Mouse (Mus musculus) CH12.LX (cell line): Measurements from ENCODE around the gene Tdrd7. TPM values are rescaled to one million over a fixed set of nuclear protein-coding genes. Genes with fewer than 3 reads are reported as not detected.

Experiments used
- DNase-seq: peaks from one replicate; pipeline ENCODE4 v3.0.0-alpha.2; 2013; ENCODE audit errors: extremely low read depth
- H3K27ac ChIP-seq: 2 replicates; pipeline ENCODE4 v1.5.1; 2012; ENCODE audit warnings: low read depth, mild to moderate bottlenecking, control low read depth, moderate library complexity; ENCODE audit not compliant: insufficient read depth
- H3K27me3 ChIP-seq: replicated peaks from 2 replicates; pipeline ENCODE3; 2012; ENCODE audit warnings: inconsistent platforms
- H3K36me3 ChIP-seq, 2 experiments: replicated peaks in 1 of 2; 2 replicates each; pipeline versions ENCODE3 to v1.6.1; 2012; ENCODE audit warnings: inconsistent platforms in 1 of 2, low read length in 1 of 2, mild to moderate bottlenecking in 1 of 2, mixed read lengths in 1 of 2, moderate library complexity in 1 of 2; ENCODE audit not compliant: control insufficient read depth in 1 of 2, insufficient read depth in 1 of 2
- H3K4me1 ChIP-seq, 2 experiments: 2 replicates each; pipeline ENCODE4 v1.6.1; 2012; ENCODE audit warnings: inconsistent platforms in 1 of 2, moderate library complexity in 1 of 2; ENCODE audit not compliant: insufficient read depth in 2 of 2, control insufficient read depth in 1 of 2
- H3K4me2 ChIP-seq: 2 replicates; pipeline ENCODE4 v1.6.1; 2012; ENCODE audit warnings: low read depth, mild to moderate bottlenecking, control low read depth; ENCODE audit not compliant: poor library complexity, insufficient read depth, severe bottlenecking
- H3K4me3 ChIP-seq, 3 experiments: fragments of 150-350 bp in 1 of 3; sonication (generic) in 1 of 3; replicated peaks in 1 of 3; 2 replicates each; pipeline versions ENCODE3 to v1.5.1; 2011 to 2012; ENCODE audit warnings: low read depth in 2 of 3, low read length in 2 of 3, mild to moderate bottlenecking in 2 of 3, moderate library complexity in 2 of 3, control low read depth in 1 of 3, improper control_type of control experiment in 1 of 3, inconsistent platforms in 1 of 3, mixed read lengths in 1 of 3; ENCODE audit not compliant: poor library complexity in 1 of 3
- H3K79me2 ChIP-seq: replicated peaks from 2 replicates; pipeline ENCODE4 v1.6.1; 2012; ENCODE audit warnings: mild to moderate bottlenecking, moderate library complexity; ENCODE audit not compliant: control insufficient read depth, poor library complexity, insufficient read depth, severe bottlenecking; ENCODE audit errors: extremely low read depth
- H3K9ac ChIP-seq: 2 replicates; pipeline ENCODE4 v1.6.1; 2012; ENCODE audit warnings: low read depth, mild to moderate bottlenecking, control low read depth, moderate library complexity; ENCODE audit not compliant: insufficient read depth
- H3K9me3 ChIP-seq: replicated peaks from 2 replicates; pipeline ENCODE3; 2012; ENCODE audit warnings: low read length, inconsistent platforms, mixed read lengths
- BHLHE40 ChIP-seq: IDR thresholded peaks from 2 replicates; pipeline ENCODE4 v1.6.1; 2011; ENCODE audit warnings: mild to moderate bottlenecking, low read depth, low read length, improper control_type of control experiment
- CHD2 ChIP-seq: IDR thresholded peaks from 2 replicates; pipeline ENCODE4 v1.6.1; 2011; ENCODE audit warnings: low read length, improper control_type of control experiment
- CTCF ChIP-seq, 2 experiments: IDR thresholded peaks in 1 of 2; conservative IDR thresholded peaks in 1 of 2; 2 replicates each; pipeline ENCODE4 v1.5.1; 2011 to 2012; ENCODE audit warnings: low read depth in 2 of 2, low read length in 2 of 2, improper control_type of control experiment in 1 of 2, inconsistent platforms in 1 of 2, mild to moderate bottlenecking in 1 of 2, moderate library complexity in 1 of 2
- ELF1 ChIP-seq: IDR thresholded peaks from 2 replicates; pipeline ENCODE4 v1.6.1; 2014; ENCODE audit warnings: low read depth, mild to moderate bottlenecking, inconsistent platforms, low read length, improper control_type of control experiment
- ETS1 ChIP-seq: conservative IDR thresholded peaks from 2 replicates; pipeline ENCODE4 v1.6.1; 2012; ENCODE audit warnings: low read depth, mild to moderate bottlenecking, inconsistent platforms, low read length, improper control_type of control experiment, moderate library complexity
- JUND ChIP-seq: conservative IDR thresholded peaks from 2 replicates; pipeline ENCODE4 v1.6.1; 2011; ENCODE audit warnings: low read depth, low read length, improper control_type of control experiment
- MAFK ChIP-seq: IDR thresholded peaks from 2 replicates; pipeline ENCODE4 v1.6.1; 2011; ENCODE audit warnings: low read length, improper control_type of control experiment; ENCODE audit not compliant: insufficient replicate concordance
- MAX ChIP-seq: IDR thresholded peaks from 2 replicates; pipeline ENCODE4 v1.6.1; 2011; ENCODE audit warnings: low read length, improper control_type of control experiment
- MAZ ChIP-seq: IDR thresholded peaks from 2 replicates; pipeline ENCODE4 v1.6.1; 2012; ENCODE audit warnings: low read depth, mild to moderate bottlenecking, inconsistent platforms, low read length, improper control_type of control experiment, moderate library complexity
- MEF2A ChIP-seq: IDR thresholded peaks from 2 replicates; pipeline ENCODE4 v1.6.1; 2014; ENCODE audit warnings: low read depth, mild to moderate bottlenecking, inconsistent platforms, low read length, improper control_type of control experiment, borderline replicate concordance
- MXI1 ChIP-seq: IDR thresholded peaks from 2 replicates; pipeline ENCODE4 v1.6.1; 2011; ENCODE audit warnings: mild to moderate bottlenecking, low read depth, low read length, improper control_type of control experiment
- MYC ChIP-seq: IDR thresholded peaks from 2 replicates; pipeline ENCODE4 v1.6.1; 2011; ENCODE audit warnings: low read depth, mild to moderate bottlenecking, improper control_type of control experiment, low read length
- NELFE ChIP-seq: IDR thresholded peaks from 2 replicates; pipeline ENCODE4 v1.6.1; 2011; ENCODE audit warnings: low read depth, low read length, improper control_type of control experiment
- NRF1 ChIP-seq: IDR thresholded peaks from 2 replicates; pipeline ENCODE4 v1.6.1; 2014; ENCODE audit warnings: low read depth, mild to moderate bottlenecking, inconsistent platforms, low read length, improper control_type of control experiment, moderate library complexity
- PAX5 ChIP-seq: IDR thresholded peaks from 2 replicates; pipeline ENCODE4 v1.6.1; 2012; ENCODE audit warnings: low read length, inconsistent platforms, mixed read lengths
- POLR2A ChIP-seq: IDR thresholded peaks from 2 replicates; pipeline ENCODE4 v1.6.1; 2011; ENCODE audit warnings: low read depth, mild to moderate bottlenecking, improper control_type of control experiment, low read length
- POLR2AphosphoS2 ChIP-seq: IDR thresholded peaks from 2 replicates; pipeline ENCODE4 v1.6.1; 2011; ENCODE audit warnings: low read depth, low read length, improper control_type of control experiment
- RAD21 ChIP-seq: IDR thresholded peaks from 2 replicates; pipeline ENCODE4 v1.6.1; 2011; ENCODE audit warnings: low read depth, mild to moderate bottlenecking, low read length, improper control_type of control experiment, moderate library complexity
- RCOR1 ChIP-seq: conservative IDR thresholded peaks from 2 replicates; pipeline ENCODE4 v1.6.1; 2012; ENCODE audit warnings: low read depth, mild to moderate bottlenecking, inconsistent platforms, low read length, improper control_type of control experiment
- SMC3 ChIP-seq: IDR thresholded peaks from 2 replicates; pipeline ENCODE4 v1.6.1; 2011; ENCODE audit warnings: low read depth, low read length, improper control_type of control experiment
- TBP ChIP-seq: conservative IDR thresholded peaks from 2 replicates; pipeline ENCODE4 v1.6.1; 2011; ENCODE audit warnings: low read depth, low read length, improper control_type of control experiment
- UBTF ChIP-seq: IDR thresholded peaks from 2 replicates; pipeline ENCODE4 v1.6.1; 2012; ENCODE audit warnings: low read depth, mild to moderate bottlenecking, inconsistent platforms, low read length, improper control_type of control experiment, moderate library complexity
- USF1 ChIP-seq: IDR thresholded peaks from 2 replicates; pipeline ENCODE4 v1.6.1; 2014; ENCODE audit warnings: low read depth, mild to moderate bottlenecking, inconsistent platforms, low read length, improper control_type of control experiment
- ZC3H11A ChIP-seq: IDR thresholded peaks from 2 replicates; pipeline ENCODE4 v1.6.1; 2012; ENCODE audit warnings: low read depth, mild to moderate bottlenecking, inconsistent platforms, low read length, improper control_type of control experiment
- ZKSCAN1 ChIP-seq: IDR thresholded peaks from 2 replicates; pipeline ENCODE4 v1.6.1; 2012; ENCODE audit warnings: low read depth, inconsistent platforms, low read length, improper control_type of control experiment, borderline replicate concordance
- ZMIZ1 ChIP-seq: IDR thresholded peaks from 2 replicates; pipeline ENCODE4 v1.6.1; 2012; ENCODE audit warnings: low read depth, mild to moderate bottlenecking, inconsistent platforms, low read length, improper control_type of control experiment
- ZNF384 ChIP-seq: IDR thresholded peaks from 2 replicates; pipeline ENCODE4 v1.6.1; 2012; ENCODE audit warnings: low read depth, low read length, improper control_type of control experiment, inconsistent platforms
- dilution Hi-C: fragments of 300-500 bp; cut with MboI; formaldehyde crosslinking; loops from 2 replicates; pipeline ENCODE4 v1.14.3; 2020; ENCODE audit warnings: low sequenced_read_pairs; ENCODE audit not compliant: extremely low pct_unique_long_range_greater_than_20kb, extremely low pct_ligation_motif_present
- in situ Hi-C: fragments of 300-500 bp; cut with MboI; formaldehyde crosslinking; loops from 3 replicates; pipeline ENCODE4 v1.14.3; 2019; ENCODE audit warnings: low sequenced_read_pairs, low pct_ligation_motif_present, low pct_unique_long_range_greater_than_20kb, mixed read lengths
- polyA plus RNA-seq: library from polyadenylated mRNA; unstranded; fragments of >175 nt; gene quantifications from 2 replicates; pipeline ENCODE4 v1.2.1, GENCODE M21; 2012; ENCODE audit warnings: low read depth; ENCODE audit not compliant: insufficient read length
- total RNA-seq, 2 experiments: library from RNA; depleted of rRNA; stranded (reverse); fragments of 300-350 nt in 1 of 2; fragments of >200 nt in 1 of 2; gene quantifications; 2 replicates each; pipeline ENCODE4 v1.2.3; 2012 to 2014

Tdrd7 gene
- total and polyA plus RNA-seq, 3 experiments = 1.6 to 2.9 (median 2.7) TPM

GRCm38 (mm10) chr4:45969051-45969450 lies 3.9 kb downstream of the Tdrd7 start:
- in situ Hi-C loops = no loop called here
- H3K36me3 ChIP-seq = no peaks in the 10 kb centered on the region
- DNase-seq = no peak
- peaks cover 33% of the 10 kb centered on the region for H3K27me3 ChIP-seq
- no peaks in the 10 kb centered on the region for H3K9me3 ChIP-seq
- H3K4me3 ChIP-seq = no peak overlapping the region
- no peak overlapping the region for H3K27ac ChIP-seq
- H3K4me2 ChIP-seq = no peak overlapping the region
- H3K9ac ChIP-seq = no peak overlapping the region
- no peaks in the 10 kb centered on the region for H3K79me2 ChIP-seq
- no peak for TF ChIP-seq MYC
- no peak for TF ChIP-seq ETS1
- no peak for TF ChIP-seq ZMIZ1
- no peak for TF ChIP-seq MAZ
- TF ChIP-seq MXI1 = no peak
- no peak for TF ChIP-seq POLR2AphosphoS2
- TF ChIP-seq RAD21 = no peak
- TF ChIP-seq MEF2A = no peak
- TF ChIP-seq NELFE = no peak
- no peak for TF ChIP-seq MAFK
- no peak for TF ChIP-seq ELF1
- TF ChIP-seq NRF1 = no peak
- TF ChIP-seq ZC3H11A = no peak
- TF ChIP-seq PAX5 = no peak
- no peak for TF ChIP-seq SMC3
- TF ChIP-seq ZKSCAN1 = no peak
- TF ChIP-seq TBP = no peak
- peaks cover 3 to 36% of the 10 kb centered on the region in 2 experiments for H3K4me1 ChIP-seq
- dilution Hi-C loops = no loop called here

GRCm38 (mm10) chr4:45970048-45970560 lies 5.0 kb downstream of the Tdrd7 start:
- H3K27me3 ChIP-seq = peaks cover 34% of the 10 kb centered on the region
- in situ Hi-C loops (no loop called here), dilution Hi-C loops (no loop called here)
- no peak overlapping the region for H3K27ac ChIP-seq
- TF ChIP-seq CHD2 (no peak), MEF2A (no peak), USF1 (no peak), NRF1 (no peak), UBTF (no peak), ZC3H11A (no peak), POLR2A (no peak), RAD21 (no peak), JUND (no peak), MAX (no peak), RCOR1 (no peak), ZNF384 (no peak), PAX5 (no peak), CTCF (conservative IDR thresholded peaks at IDR 0.05 in 1 of 2, IDR thresholded peaks at IDR 0.05 in 1 of 2; ENCODE audit: low read depth in 2 of 2, low read length in 2 of 2) (no peak), MXI1 (no peak), TBP (no peak), BHLHE40 (no peak), ETS1 (no peak), MAFK (no peak)
- no peak overlapping the region for H3K4me2 ChIP-seq
- H3K36me3 ChIP-seq = no peaks in the 10 kb centered on the region
- H3K4me1 ChIP-seq = peaks cover 3 to 36% of the 10 kb centered on the region in 2 experiments
- H3K4me3 ChIP-seq = no peak overlapping the region
- H3K9ac ChIP-seq = no peak overlapping the region
- no peaks in the 10 kb centered on the region for H3K9me3 ChIP-seq
- H3K79me2 ChIP-seq = no peaks in the 10 kb centered on the region
- no peak for DNase-seq
